20 mouse cellular contexts compared by ENCODE assay signal in the genomic region with DNA sequence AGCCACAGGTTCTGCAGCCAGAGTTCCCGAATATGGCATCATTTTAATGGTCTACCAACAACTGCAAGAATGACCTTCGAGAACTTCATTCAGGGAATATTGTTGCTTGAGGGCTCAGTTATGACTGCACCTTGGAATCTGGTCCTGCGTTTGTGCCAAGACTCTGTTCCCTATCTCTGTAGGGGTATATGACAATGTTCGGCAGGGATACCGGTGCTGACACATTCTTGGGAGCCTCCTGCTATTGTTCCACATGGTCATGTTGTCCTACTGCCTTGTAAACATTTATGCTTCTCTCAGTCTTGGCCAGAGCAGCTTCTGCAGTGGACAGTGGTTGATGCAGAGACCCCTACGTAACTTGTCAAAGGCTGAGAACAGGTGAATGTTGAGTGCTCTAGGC.
DNase-seq lines count a peak whose midpoint lies in the region; TF ChIP-seq lines count a peak whose summit lies in the region.
"Had no signal": no experiment of that assay in that cellular context is flagged by ENCODE, and none has a peak within 500 bp of the region (broad histone marks: within the 10 kb centered on the region; RNA-seq: fewer than 3 reads in every experiment).

No protein-coding gene starts in this region.

- no peak for TF ChIP-seq CTCF in lung, adult 2 months (IDR thresholded peaks at IDR 0.05; ENCODE audit: insufficient read depth, low read length)

- no peak for TF ChIP-seq POLR2A in lung, adult 2 months (IDR thresholded peaks at IDR 0.05; ENCODE audit: borderline replicate concordance, extremely low read depth, low read depth, low read length)

- peak; percentile 15 to 57 for DNase-seq in lung, adult 18-20 months
- no peak for DNase-seq in lung, adult 2 months
- DNase-seq in fat pad, adult 2 months (ENCODE audit: extremely low read depth, low read depth, low spot score) = peak; percentile 14
- DNase-seq in lung, postnatal 14 days = peak; percentile 25
- DNase-seq in lung, postnatal 36 days = peak; percentile 66
- DNase-seq in adrenal gland, postnatal 36 days = no peak
- DNase-seq in thymus, postnatal 4 days = no peak
- DNase-seq: adrenal gland, adult 8-10 months; adrenal gland, postnatal 14 days; B cell, adult 2 months; cerebellum, adult 11 months; cerebellum, adult 18-20 months; cerebellum, adult 8-10 months; cerebellum, postnatal 10 days; cerebellum, postnatal 25 days; forebrain, postnatal 0 days had no signal

- no peak overlapping the region for H3K4me3 ChIP-seq in lung, adult 2 months (replicated peaks; ENCODE audit: extremely low read depth, low read depth, low read length)
- H3K4me3 ChIP-seq: embryonic facial prominence, embryonic 10.5 days; embryonic facial prominence, embryonic 12.5 days; forebrain, embryonic 13.5 days; forebrain, embryonic 15.5 days had no signal

- H3K4me1 ChIP-seq in lung, adult 2 months (ENCODE audit: control insufficient read depth, insufficient read depth, low read length) = no peaks in the 10 kb centered on the region; the same call in 1 of the 2 replicates
- H3K4me1 ChIP-seq: forebrain, embryonic 15.5 days had no signal

- 48% methylated on average over 6 of the region's 6 CpGs for WGBS in lung, adult 2 months

Comparison
In these comparisons a context has a peak if more than half of its experiments do, and no peak if none do; other contexts are left out.
1. DNase-seq: peak in lung, adult 18-20 months (2 of 2), fat pad, adult 2 months (single experiment), lung, postnatal 14 days (single experiment) and lung, postnatal 36 days (single experiment); none in lung, adult 2 months (single experiment), adrenal gland, postnatal 36 days (0 of 2) and thymus, postnatal 4 days (single experiment).